23 mouse cellular contexts compared by ENCODE assay signal in the genomic region with DNA sequence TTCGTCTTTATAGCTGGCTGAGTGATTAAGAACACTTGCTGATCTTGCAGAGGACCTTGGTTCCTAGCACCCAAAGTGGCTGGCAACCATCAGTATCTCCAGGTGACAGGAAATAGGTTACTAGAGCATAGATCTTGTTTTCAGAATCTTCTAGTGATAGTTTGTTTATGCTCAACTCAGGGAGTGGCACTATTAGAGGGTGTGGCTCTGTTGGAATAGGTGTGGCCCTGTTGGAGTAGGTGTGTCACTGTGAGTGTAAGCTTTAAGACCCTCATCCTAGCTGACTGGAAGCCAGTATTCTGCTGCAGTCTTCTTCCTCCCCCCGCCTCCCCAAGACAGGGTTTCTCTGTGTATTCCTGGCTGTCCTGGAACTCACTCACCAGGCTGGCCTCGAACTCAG. TPM values are rescaled to one million over a fixed set of nuclear protein-coding genes. Genes with fewer than 3 reads are reported as not detected.
A peak's percentile ranks its signal among the peaks of the same experiment; 100 is the strongest.
DNase-seq lines count a peak whose midpoint lies in the region; ATAC-seq and TF ChIP-seq lines count a peak whose summit lies in the region.
"Had no signal": no experiment of that assay in that cellular context is flagged by ENCODE, and none has a peak within 500 bp of the region (broad histone marks: within the 10 kb centered on the region; RNA-seq: fewer than 3 reads in every experiment).

No protein-coding gene starts in this region.

- no peaks in the 10 kb centered on the region for H3K27me3 ChIP-seq in liver, embryonic 13.5 days
- H3K27me3 ChIP-seq in liver, embryonic 14.5 days (ENCODE audit: control insufficient read depth, insufficient read depth, low read length), result no peaks in the 10 kb centered on the region
- no peaks in the 10 kb centered on the region for H3K27me3 ChIP-seq in liver, embryonic 16.5 days (ENCODE audit: control insufficient read depth, insufficient read depth, low read depth, low read length)
- H3K27me3 ChIP-seq: embryonic facial prominence, embryonic 12.5 days; forebrain, embryonic 12.5 days had no signal

- no peak for DNase-seq in liver, embryonic 13.5 days
- no peak for DNase-seq in liver
- DNase-seq in liver, embryonic 14.5 days (ENCODE audit: low read depth in 3 of 3, low spot score in 3 of 3), result no peak
- no peak for DNase-seq in adrenal gland, postnatal 4 days (ENCODE audit: low spot score in 2 of 2)
- DNase-seq in lung, postnatal 10 days, result no peak
- DNase-seq in kidney, adult 11 months, result no peak
- DNase-seq: adrenal gland, adult 8-10 months; adrenal gland, postnatal 14 days; adrenal gland, postnatal 36 days; cerebellum, adult 11 months; cerebellum, adult 18-20 months; cerebellum, adult 8-10 months; cerebellum, adult 9-11 months; cerebellum, postnatal 14 days; cerebellum, postnatal 36 days had no signal

- no peaks in the 10 kb centered on the region for H3K9me3 ChIP-seq in liver, embryonic 13.5 days (replicated peaks)
- H3K9me3 ChIP-seq in liver, embryonic 14.5 days (ENCODE audit: control insufficient read depth, low read length), result no peaks in the 10 kb centered on the region
- no peaks in the 10 kb centered on the region for H3K9me3 ChIP-seq in liver, embryonic 16.5 days (replicated peaks; ENCODE audit: control insufficient read depth, low read length)
- H3K9me3 ChIP-seq: embryonic facial prominence, embryonic 10.5 days; embryonic facial prominence, embryonic 12.5 days; forebrain, embryonic 10.5 days; forebrain, embryonic 12.5 days had no signal

- no peak overlapping the region for H3K9ac ChIP-seq in liver, embryonic 13.5 days
- no peak overlapping the region for H3K9ac ChIP-seq in liver, embryonic 14.5 days (replicated peaks)
- no peak overlapping the region for H3K9ac ChIP-seq in liver, embryonic 16.5 days (ENCODE audit: low read depth, low read length)
- H3K9ac ChIP-seq: embryonic facial prominence, embryonic 12.5 days; forebrain, embryonic 12.5 days had no signal

- H3K36me3 ChIP-seq in liver, embryonic 13.5 days, result no peaks in the 10 kb centered on the region
- no peaks in the 10 kb centered on the region for H3K36me3 ChIP-seq in liver, embryonic 14.5 days (replicated peaks; ENCODE audit: control insufficient read depth, insufficient read depth, low read depth)
- H3K36me3 ChIP-seq in liver, embryonic 16.5 days (ENCODE audit: control insufficient read depth, insufficient read depth), result no peaks in the 10 kb centered on the region
- H3K36me3 ChIP-seq: embryonic facial prominence, embryonic 10.5 days; embryonic facial prominence, embryonic 12.5 days; forebrain, embryonic 10.5 days; forebrain, embryonic 12.5 days had no signal

- H3K27ac ChIP-seq in liver, embryonic 13.5 days, result peak overlapping the region; percentile 43; the same call in 1 of the 2 replicates
- H3K27ac ChIP-seq in liver, embryonic 14.5 days, result no peak overlapping the region
- H3K27ac ChIP-seq in liver, embryonic 16.5 days (ENCODE audit: low read length), result no peak overlapping the region; the same call in 1 of the 2 replicates
- H3K27ac ChIP-seq: embryonic facial prominence, embryonic 10.5 days; embryonic facial prominence, embryonic 12.5 days; forebrain, embryonic 10.5 days; forebrain, embryonic 12.5 days had no signal

- TF ChIP-seq CTCF in liver, embryonic 14.5 days (IDR thresholded peaks at IDR 0.05; ENCODE audit: low read depth), result no peak

- no peak for TF ChIP-seq EP300 in liver, embryonic 14.5 days (IDR thresholded peaks at IDR 0.05; ENCODE audit: low read depth)

- H3K4me1 ChIP-seq in liver, embryonic 13.5 days (replicated peaks), result peaks cover 22% of the 10 kb centered on the region
- H3K4me1 ChIP-seq in liver, embryonic 14.5 days (replicated peaks; ENCODE audit: control insufficient read depth in 2 of 2, insufficient read depth in 2 of 2, low read length in 1 of 2), result peaks cover 4 to 12% of the 10 kb centered on the region in 2 experiments
- peaks cover 5% of the 10 kb centered on the region for H3K4me1 ChIP-seq in liver, embryonic 16.5 days (ENCODE audit: control insufficient read depth, low read depth, low read length)
- H3K4me1 ChIP-seq: embryonic facial prominence, embryonic 10.5 days; embryonic facial prominence, embryonic 12.5 days; forebrain, embryonic 10.5 days had no signal

- peak overlapping the region; percentile 32 for H3K4me2 ChIP-seq in liver, embryonic 13.5 days
- peak overlapping the region; percentile 26; the same call in 1 of the 2 replicates for H3K4me2 ChIP-seq in liver, embryonic 14.5 days (ENCODE audit: low read depth)
- no peak overlapping the region; the same call in 1 of the 2 replicates for H3K4me2 ChIP-seq in liver, embryonic 16.5 days (ENCODE audit: low read depth, low read length)
- H3K4me2 ChIP-seq: embryonic facial prominence, embryonic 12.5 days; forebrain, embryonic 12.5 days had no signal

- WGBS in liver, embryonic 13.5 days (ENCODE audit: insufficient replicate concordance), result 78% methylated on average over 3 of the region's 3 CpGs
- WGBS in liver, embryonic 14.5 days (ENCODE audit: insufficient replicate concordance), result 78% methylated on average over 3 of the region's 3 CpGs
- WGBS in liver, embryonic 16.5 days (ENCODE audit: insufficient replicate concordance), result 65% methylated on average over 3 of the region's 3 CpGs

- H3K4me3 ChIP-seq in liver, embryonic 13.5 days (replicated peaks), result no peak overlapping the region
- H3K4me3 ChIP-seq in liver, embryonic 14.5 days (ENCODE audit: insufficient read depth in 1 of 2, low read depth in 2 of 2, low read length in 2 of 2), result no peak overlapping the region
- no peak overlapping the region for H3K4me3 ChIP-seq in liver, embryonic 16.5 days (ENCODE audit: low read depth, low read length)
- H3K4me3 ChIP-seq: embryonic facial prominence, embryonic 10.5 days; embryonic facial prominence, embryonic 12.5 days; forebrain, embryonic 10.5 days; forebrain, embryonic 12.5 days had no signal

- ATAC-seq in liver, embryonic 13.5 days (ENCODE audit: low read depth), result peak; percentile 86
- ATAC-seq in erythroid progenitor cell, adult 5-6 weeks (replicated peaks; ENCODE audit: low FRiP score, poor library complexity, severe bottlenecking), result peak; percentile 72; the same call in 1 of the 2 replicates
- peak; percentile 79 for ATAC-seq in liver, embryonic 14.5 days (ENCODE audit: insufficient read depth)
- ATAC-seq in liver, embryonic 16.5 days (ENCODE audit: low read depth), result peak; percentile 87
- ATAC-seq: forebrain, embryonic 14.5 days; forebrain, embryonic 16.5 days had no signal

RNA-seq across cellular contexts. Expression of a gene that starts 20.0 kb away (rescaled TPM):
- 1,513 and 1,730 TPM in 2 replicates for polyA plus RNA-seq in liver, embryonic 13.5 days (2015; fragmentation: Nextera tagmentation; extraction: Ambion mirVana)
- total RNA-seq in erythroid progenitor cell, adult 5-6 weeks (2015; ENCODE audit: low replicate concordance), result 951 and 1,242 TPM in 2 replicates
- total RNA-seq in erythroid progenitor cell, adult 5-6 weeks (2017; ENCODE audit: low replicate concordance), result 578 and 824 TPM in 2 replicates
- polyA plus RNA-seq in liver, embryonic 14.5 days (2012; rRNA removed), result 539 and 784 TPM in 2 replicates
- 1,242 and 1,265 TPM in 2 replicates for polyA plus RNA-seq in liver, embryonic 14.5 days (2014; fragmentation: Nextera tagmentation; extraction: Ambion mirVana)
- polyA plus RNA-seq in liver, embryonic 16.5 days (2015; fragmentation: Nextera tagmentation; extraction: Ambion mirVana), result 801 and 896 TPM in 2 replicates
- total RNA-seq in adrenal gland, postnatal 4 days (2021), result 100 to 1,000 TPM; 360 to 373 TPM

RNA-seq across cellular contexts. Expression of a gene that starts 23.2 kb away (rescaled TPM):
- 5.7 and 6.0 TPM in 2 replicates for polyA plus RNA-seq in liver, embryonic 13.5 days (2015; fragmentation: Nextera tagmentation; extraction: Ambion mirVana)
- total RNA-seq in erythroid progenitor cell, adult 5-6 weeks (2015; ENCODE audit: low replicate concordance), result 5.0 and 7.6 TPM in 2 replicates
- total RNA-seq in erythroid progenitor cell, adult 5-6 weeks (2017; ENCODE audit: low replicate concordance), result 4.1 and 6.0 TPM in 2 replicates
- 1.2 and 1.5 TPM in 2 replicates for polyA plus RNA-seq in liver, embryonic 14.5 days (2012; rRNA removed)
- polyA plus RNA-seq in liver, embryonic 14.5 days (2014; fragmentation: Nextera tagmentation; extraction: Ambion mirVana), result 3.7 and 4.4 TPM in 2 replicates
- 3.0 and 4.3 TPM in 2 replicates for polyA plus RNA-seq in liver, embryonic 16.5 days (2015; fragmentation: Nextera tagmentation; extraction: Ambion mirVana)
- 10 to 100 TPM; 21.4 to 22.8 TPM for total RNA-seq in adrenal gland, postnatal 4 days (2021)
